ENCODE assay signal across 7 mouse cellular contexts in the genomic region with DNA sequence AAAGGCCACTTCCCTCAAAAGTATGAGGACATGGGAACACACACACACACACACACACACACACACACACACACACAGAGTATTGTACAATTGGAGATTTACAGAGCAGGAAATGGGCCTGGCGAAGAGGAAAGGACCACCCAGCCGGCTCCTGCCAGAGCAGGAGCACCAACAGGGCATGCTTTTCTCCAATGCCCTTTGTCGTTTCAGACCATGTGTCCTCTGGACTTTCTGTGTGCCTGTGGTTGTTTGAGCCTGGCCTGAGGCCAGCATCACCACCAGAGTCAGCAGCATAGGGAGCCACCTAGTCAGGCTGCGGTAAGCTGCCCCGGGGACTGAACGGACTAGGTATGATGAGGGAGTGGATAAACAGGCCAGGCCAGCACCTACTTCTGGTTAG. TPM values are rescaled to one million over a fixed set of nuclear protein-coding genes. Genes with fewer than 3 reads are reported as not detected.
A peak's percentile ranks its signal among the peaks of the same experiment; 100 is the strongest.
DNase-seq lines count a peak whose midpoint lies in the region; ATAC-seq lines count a peak whose summit lies in the region.

No protein-coding gene starts in this region.

- H3K9ac ChIP-seq in intestine, embryonic 14.5 days (ENCODE audit: low read length) = no peak overlapping the region
- H3K9ac ChIP-seq in limb, embryonic 15.5 days = no peak overlapping the region

- H3K27me3 ChIP-seq in intestine, embryonic 14.5 days (replicated peaks; ENCODE audit: control insufficient read depth, insufficient read depth, low read length) = no peaks in the 10 kb centered on the region
- no peaks in the 10 kb centered on the region for H3K27me3 ChIP-seq in limb, embryonic 15.5 days

- peaks cover 9% of the 10 kb centered on the region for H3K4me1 ChIP-seq in intestine, embryonic 14.5 days (replicated peaks; ENCODE audit: control insufficient read depth, insufficient read depth, low read length)
- peaks cover 9% of the 10 kb centered on the region; the same call in 1 of the 2 replicates for H3K4me1 ChIP-seq in limb, embryonic 15.5 days

- H3K27ac ChIP-seq in intestine, embryonic 14.5 days (ENCODE audit: low read depth) = peak overlapping the region; percentile 39; the same call in 1 of the 2 replicates
- H3K27ac ChIP-seq in limb, embryonic 15.5 days = peak overlapping the region; percentile 23; the same call in 1 of the 2 replicates

- WGBS in intestine, embryonic 14.5 days = 35% methylated on average over 6 of the region's 6 CpGs
- WGBS in limb, embryonic 15.5 days = 26% methylated on average over 6 of the region's 6 CpGs

- H3K4me2 ChIP-seq in intestine, embryonic 14.5 days (ENCODE audit: low read length) = no peak overlapping the region
- H3K4me2 ChIP-seq in limb, embryonic 15.5 days = no peak overlapping the region

- H3K9me3 ChIP-seq in intestine, embryonic 14.5 days (ENCODE audit: control insufficient read depth, low read length) = no peaks in the 10 kb centered on the region
- H3K9me3 ChIP-seq in limb, embryonic 15.5 days = no peaks in the 10 kb centered on the region

- no peak overlapping the region for H3K4me3 ChIP-seq in intestine, embryonic 14.5 days (ENCODE audit: low read depth, low read length)
- H3K4me3 ChIP-seq in limb, embryonic 15.5 days = no peak overlapping the region

- DNase-seq in MN1 (ENCODE audit: low spot score) = peak; percentile 74
- DNase-seq in adrenal gland, adult 8-10 months = peak; percentile 50
- no peak for DNase-seq in intestine, embryonic 14.5 days (ENCODE audit: low spot score)
- no peak for DNase-seq in frontal cortex, postnatal 36 days (ENCODE audit: low spot score in 2 of 2)
- no peak for DNase-seq in B cell, adult 2 months

- no peaks in the 10 kb centered on the region for H3K36me3 ChIP-seq in intestine, embryonic 14.5 days (ENCODE audit: control insufficient read depth, insufficient read depth, low read length)
- H3K36me3 ChIP-seq in limb, embryonic 15.5 days = no peaks in the 10 kb centered on the region

- ATAC-seq in intestine, embryonic 14.5 days (replicated peaks; ENCODE audit: low FRiP score, low TSS enrichment, low read depth) = peak; percentile 36; the same call in 1 of the 2 replicates
- peak; percentile 40; the same call in 1 of the 2 replicates for ATAC-seq in limb, embryonic 15.5 days (ENCODE audit: insufficient number of reproducible peaks, low FRiP score, low TSS enrichment, low read depth)
- no peak for ATAC-seq in frontal cortex, adult (ENCODE audit: low TSS enrichment)

RNA-seq across cellular contexts. Expression of gene Ppp1r16b, which starts 6.4 kb away (rescaled TPM):
- 10 to 100 TPM in 3 of 4 experiments, 1 to 10 TPM in 1; 9.9 to 13.8 (median 11.1) TPM for total RNA-seq in adrenal gland, adult 8-10 months (2022)
- 5.0 and 5.4 TPM in 2 replicates for polyA plus RNA-seq in intestine, embryonic 14.5 days (2014; fragmentation: Nextera tagmentation; extraction: Ambion mirVana)
- 4.1 and 4.3 TPM in 2 replicates for polyA plus RNA-seq in limb, embryonic 15.5 days (2015; fragmentation: Nextera tagmentation; extraction: Ambion mirVana)

RNA-seq across cellular contexts. Expression of gene Actr5, which starts 34.1 kb away (rescaled TPM):
- 10 to 100 TPM; 13.2 to 19.7 (median 14.6) TPM for total RNA-seq in adrenal gland, adult 8-10 months (2022)
- 12.7 and 13.0 TPM in 2 replicates for polyA plus RNA-seq in intestine, embryonic 14.5 days (2014; fragmentation: Nextera tagmentation; extraction: Ambion mirVana)
- polyA plus RNA-seq in limb, embryonic 15.5 days (2015; fragmentation: Nextera tagmentation; extraction: Ambion mirVana) = 7.2 and 10.2 TPM in 2 replicates

RNA-seq across cellular contexts. Expression of gene Slc32a1, which starts 48.3 kb away (rescaled TPM):
- total RNA-seq in adrenal gland, adult 8-10 months (2022) = under 1 TPM in 2 of 4 experiments, not detected in 2; 0.11 to 0.17 TPM
- not detected in 2 replicates for polyA plus RNA-seq in intestine, embryonic 14.5 days (2014; fragmentation: Nextera tagmentation; extraction: Ambion mirVana)
- polyA plus RNA-seq in limb, embryonic 15.5 days (2015; fragmentation: Nextera tagmentation; extraction: Ambion mirVana) = not detected in 2 replicates

Comparison
In these comparisons a context has a peak if more than half of its experiments do, and no peak if none do; other contexts are left out.
1. DNase-seq: peak in MN1 (single experiment) and adrenal gland, adult 8-10 months (single experiment); none in intestine, embryonic 14.5 days (single experiment), frontal cortex, postnatal 36 days (0 of 2) and B cell, adult 2 months (0 of 2).